ENCODE assay signal across 7 mouse cellular contexts in the genomic region with DNA sequence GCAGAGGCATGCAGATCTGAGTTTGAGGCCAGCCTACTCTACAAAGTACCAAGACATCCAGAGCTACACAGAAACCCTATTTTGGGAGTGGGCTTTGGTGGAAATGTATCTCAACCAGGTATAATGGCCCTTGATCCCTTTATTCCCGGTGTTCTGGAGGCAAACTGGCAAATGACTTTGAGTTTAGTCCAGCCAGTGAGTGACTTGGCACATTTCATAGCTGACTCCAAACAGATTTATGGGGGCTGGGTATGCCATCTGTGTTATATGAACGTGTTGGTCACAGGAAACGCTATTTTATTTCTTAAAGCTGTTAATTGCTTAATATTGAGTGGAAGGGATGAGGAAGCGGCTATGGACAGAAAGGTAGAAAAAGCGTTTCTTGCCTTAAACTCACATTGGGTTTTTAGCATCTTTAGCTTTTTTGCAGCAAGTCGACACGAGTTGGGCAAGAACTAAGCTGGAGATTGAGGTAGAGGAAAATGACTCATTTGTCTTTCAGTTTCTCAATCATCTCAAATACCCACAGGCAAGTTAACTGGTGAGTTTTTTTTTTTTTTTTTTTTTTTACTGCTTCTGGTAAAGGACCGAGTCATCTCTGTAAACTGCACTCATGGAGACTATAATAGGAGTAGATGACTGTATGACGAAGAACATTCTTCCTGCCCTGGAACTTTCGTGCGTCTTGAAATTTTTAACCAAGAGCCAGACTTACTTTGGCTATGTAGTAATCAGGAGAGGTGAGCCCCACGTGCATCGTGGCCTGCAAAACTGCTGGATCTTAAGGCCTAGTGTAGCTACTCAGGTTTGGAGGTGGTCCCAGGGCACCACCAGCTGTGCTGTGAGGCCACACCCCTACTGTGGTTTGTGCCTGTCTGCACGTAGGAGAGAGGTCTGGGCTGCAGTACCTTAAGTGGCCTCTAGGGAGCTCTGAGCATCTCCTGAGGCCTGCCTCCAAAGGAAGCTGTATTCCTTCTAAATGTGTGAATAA. TPM values are rescaled to one million over a fixed set of nuclear protein-coding genes. Genes with fewer than 3 reads are reported as not detected.
DNase-seq lines count a peak whose midpoint lies in the region; ATAC-seq and TF ChIP-seq lines count a peak whose summit lies in the region.

No protein-coding gene starts in this region.

- no peaks in the 10 kb centered on the region for H3K27me3 ChIP-seq in hindbrain, postnatal 0 days (ENCODE audit: insufficient read depth, low read length)

- peak; percentile 28; the same call in 1 of the 2 replicates for ATAC-seq in hindbrain, postnatal 0 days
- ATAC-seq in megakaryocyte-erythroid progenitor cell, adult 5-6 weeks (replicated peaks; ENCODE audit: low FRiP score, low TSS enrichment, poor library complexity, severe bottlenecking), result peak; percentile 80

- H3K9me3 ChIP-seq in hindbrain, postnatal 0 days (ENCODE audit: low read length), result no peaks in the 10 kb centered on the region

- WGBS in hindbrain, postnatal 0 days, result 24% methylated on average over 14 of the region's 14 CpGs

- peak overlapping the region; percentile 83 for H3K4me2 ChIP-seq in hindbrain, postnatal 0 days (ENCODE audit: low read depth, low read length)

- peaks cover 5% of the 10 kb centered on the region; the same call in 1 of the 2 replicates for H3K36me3 ChIP-seq in hindbrain, postnatal 0 days (ENCODE audit: insufficient read depth, low read length)

- peak overlapping the region; percentile 9; the same call in 1 of the 2 replicates for H3K4me3 ChIP-seq in cortical plate, adult 2 months (ENCODE audit: insufficient read depth, low read length)
- H3K4me3 ChIP-seq in hindbrain, postnatal 0 days (ENCODE audit: low read length), result peak overlapping the region; percentile 87

- H3K27ac ChIP-seq in cortical plate, adult 2 months (ENCODE audit: insufficient read depth, low read length), result no peak overlapping the region
- H3K27ac ChIP-seq in hindbrain, postnatal 0 days, result peak overlapping the region; percentile 99

- DNase-seq in adipocyte (ENCODE audit: low spot score), result peak; percentile 87
- peak; percentile 85 to 86 for DNase-seq in gastrocnemius, adult 8-10 months (ENCODE audit: low spot score in 2 of 2)
- peak; percentile 90 for DNase-seq in hindbrain, postnatal 0 days (ENCODE audit: low spot score)
- DNase-seq in left cerebral cortex, postnatal 14 days (ENCODE audit: low spot score in 2 of 2), result peak; percentile 87 to 94
- DNase-seq in right cerebral cortex, postnatal 14 days, result peak; percentile 85

- peak; percentile 72 for TF ChIP-seq CTCF in cortical plate, adult 2 months (IDR thresholded peaks at IDR 0.05; ENCODE audit: extremely low read depth, insufficient read depth, low read length)
- TF ChIP-seq CTCF in hindbrain, postnatal 0 days (IDR thresholded peaks at IDR 0.05; ENCODE audit: low read depth), result peak; percentile 92

- no peak for TF ChIP-seq POLR2A in cortical plate, adult 2 months (IDR thresholded peaks at IDR 0.05; ENCODE audit: extremely low read depth, insufficient read depth, low read length)

- H3K4me1 ChIP-seq in cortical plate, adult 2 months (ENCODE audit: control insufficient read depth, insufficient read depth, low read length), result peaks cover 15% of the 10 kb centered on the region
- H3K4me1 ChIP-seq in hindbrain, postnatal 0 days (ENCODE audit: insufficient read depth, low read length), result peaks cover 40% of the 10 kb centered on the region

- H3K9ac ChIP-seq in hindbrain, postnatal 0 days (replicated peaks; ENCODE audit: low read length), result 0 out of 2 replicates have a peak overlapping the region, but pooled peaks have one; percentile 13

- intact Hi-C loops in left cerebral cortex, postnatal 14 days (cut with DNase I), result no loop called here

RNA-seq across cellular contexts. Expression of a gene that starts 3.2 kb away (rescaled TPM):
- polyA plus RNA-seq in cortical plate, adult 2 months (2012; rRNA removed), result 1,537 and 1,545 TPM in 2 replicates
- 1,000 to 10,000 TPM; 2,872 to 3,265 (median 3,132) TPM for total RNA-seq in gastrocnemius, adult 8-10 months (2022)
- 945 and 948 TPM in 2 replicates for total RNA-seq in hindbrain, postnatal 0 days (2014; rRNA removed)
- polyA plus RNA-seq in hindbrain, postnatal 0 days (2015; fragmentation: Nextera tagmentation; extraction: Ambion mirVana), result 864 and 883 TPM in 2 replicates
- 100 to 1,000 TPM; 876 TPM for total RNA-seq in left cerebral cortex, postnatal 14 days (2021)
- 7.4 and 27.8 TPM in 2 replicates for total RNA-seq in megakaryocyte-erythroid progenitor cell, adult 5-6 weeks (2014; fragmentation: Nextera tagmentation)
- total RNA-seq in megakaryocyte-erythroid progenitor cell, adult 5-6 weeks (2017), result 29.6 and 62.7 TPM in 2 replicates

RNA-seq across cellular contexts. Expression of a gene that starts 20.6 kb away (rescaled TPM):
- 18.7 and 18.9 TPM in 2 replicates for polyA plus RNA-seq in cortical plate, adult 2 months (2012; rRNA removed)
- total RNA-seq in gastrocnemius, adult 8-10 months (2022), result under 1 TPM in 2 of 4 experiments, not detected in 2; 0.27 to 0.36 TPM
- 5.0 and 11.2 TPM in 2 replicates for total RNA-seq in hindbrain, postnatal 0 days (2014; rRNA removed)
- polyA plus RNA-seq in hindbrain, postnatal 0 days (2015; fragmentation: Nextera tagmentation; extraction: Ambion mirVana), result 2.9 and 4.0 TPM in 2 replicates
- 10 to 100 TPM in 1 of 2 experiments, 1 to 10 TPM in 1; 9.6 to 11.0 TPM for total RNA-seq in left cerebral cortex, postnatal 14 days (2021)
- total RNA-seq in megakaryocyte-erythroid progenitor cell, adult 5-6 weeks (2014; fragmentation: Nextera tagmentation), result not detected in 2 replicates
- not detected in 2 replicates for total RNA-seq in megakaryocyte-erythroid progenitor cell, adult 5-6 weeks (2017)

RNA-seq across cellular contexts. Expression of a gene that starts 42.2 kb away (rescaled TPM):
- polyA plus RNA-seq in cortical plate, adult 2 months (2012; rRNA removed), result 199 and 202 TPM in 2 replicates
- total RNA-seq in gastrocnemius, adult 8-10 months (2022), result 10 to 100 TPM; 25.8 to 37.9 (median 26.4) TPM
- total RNA-seq in hindbrain, postnatal 0 days (2014; rRNA removed), result 123 and 129 TPM in 2 replicates
- 136 and 156 TPM in 2 replicates for polyA plus RNA-seq in hindbrain, postnatal 0 days (2015; fragmentation: Nextera tagmentation; extraction: Ambion mirVana)
- total RNA-seq in left cerebral cortex, postnatal 14 days (2021), result 100 to 1,000 TPM; 184 to 209 TPM
- 27.1 and 39.6 TPM in 2 replicates for total RNA-seq in megakaryocyte-erythroid progenitor cell, adult 5-6 weeks (2014; fragmentation: Nextera tagmentation)
- 19.8 and 34.7 TPM in 2 replicates for total RNA-seq in megakaryocyte-erythroid progenitor cell, adult 5-6 weeks (2017)

Comparison
In these comparisons a context has a peak if more than half of its experiments do, and no peak if none do; other contexts are left out.
1. RNA of a gene that starts 3.2 kb away (total RNA-seq): 2,872 to 3,265 TPM in gastrocnemius, adult 8-10 months, 945 to 948 TPM in hindbrain, postnatal 0 days and 876 TPM in left cerebral cortex, postnatal 14 days; 7.4 to 62.7 TPM in megakaryocyte-erythroid progenitor cell, adult 5-6 weeks; every median in the first group is over 10 times any median in the second.
2. Peak in every context shown above with its lines, with median percentiles within 50 percentile points of each other: DNase-seq.